Mouse (Mus musculus): ENCODE measurements around the gene Zfp941. TPM values are rescaled to one million over a fixed set of nuclear protein-coding genes. Genes with fewer than 3 reads are reported as not detected.
A peak's percentile ranks its signal among the peaks of the same experiment; 100 is the strongest.

Zfp941 gene
- polyA plus RNA-seq, 1 experiment from 2014 or later, result 0.14 TPM

GRCm38 (mm10) chr7:140763447-140764020, 58.4 kb downstream of the Zfp941 start, which contains the start of gene Cyp2e1:
Gene Cyp2e1 (plus strand): TSS chr7:140763739.
- 76% methylated on average over 7 of the region's 7 CpGs for WGBS (ENCODE audit: insufficient replicate concordance)

GRCm38 (mm10) chr7:140760647-140761046, 61.3 kb downstream of the Zfp941 start:
- no peaks in the 10 kb centered on the region for H3K36me3 ChIP-seq (replicated peaks; ENCODE audit: insufficient read depth, low read length)
- no peak overlapping the region for H3K27ac ChIP-seq (ENCODE audit: low read depth)
- no peaks in the 10 kb centered on the region for H3K27me3 ChIP-seq (ENCODE audit: insufficient read depth, low read length)
- no peak overlapping the region for H3K4me2 ChIP-seq (ENCODE audit: low read depth, low read length)
- no peak for DNase-seq
- H3K9ac ChIP-seq (replicated peaks), result no peak overlapping the region
- no peak overlapping the region for H3K4me3 ChIP-seq (ENCODE audit: low read depth, low read length)
- no peaks in the 10 kb centered on the region for H3K9me3 ChIP-seq (ENCODE audit: low read length)
- ATAC-seq, result no peak
- TF ChIP-seq EP300 (IDR thresholded peaks at IDR 0.05; ENCODE audit: low read depth), result no peak
- TF ChIP-seq CTCF (IDR thresholded peaks at IDR 0.05; ENCODE audit: low read depth), result no peak
- peaks cover 4% of the 10 kb centered on the region; the same call in 1 of the 2 replicates for H3K4me1 ChIP-seq (ENCODE audit: insufficient read depth)

More at GRCm38 (mm10) chr7:140763447-140764020, 58.4 kb downstream of the Zfp941 start, which contains the start of gene Cyp2e1:
- Histone ChIP-seq H3K27me3 (ENCODE audit: insufficient read depth, low read length) (no peaks in the 10 kb centered on the region), H3K4me1 (ENCODE audit: insufficient read depth) (no peaks in the 10 kb centered on the region), H3K4me3 (ENCODE audit: low read depth, low read length) (peak within 1 kb of the TSS; percentile 25), H3K9me3 (ENCODE audit: low read length) (no peaks in the 10 kb centered on the region), H3K36me3 (replicated peaks; ENCODE audit: insufficient read depth, low read length) (no peaks in the 10 kb centered on the region), H3K4me2 (ENCODE audit: low read depth, low read length) (peak within 1 kb of the TSS; percentile 19), H3K27ac (ENCODE audit: low read depth) (peak within 1 kb of the TSS; percentile 46; the same call in 1 of the 2 replicates), H3K9ac (replicated peaks) (peak within 1 kb of the TSS; percentile 39)
- TF ChIP-seq EP300 (IDR thresholded peaks at IDR 0.05; ENCODE audit: low read depth) (peak; percentile 53), CTCF (IDR thresholded peaks at IDR 0.05; ENCODE audit: low read depth) (no peak)
- DNase-seq (peak; percentile 40), ATAC-seq (peak; percentile 92)

Other genes starting within 250 kb of the Zfp941 start
- gene Olfr46, start 220.9 kb downstream of the Zfp941 start, polyA plus RNA-seq (2015; fragmentation: Nextera tagmentation; extraction: Ambion mirVana), result not detected in 2 replicates
- not detected in 2 replicates for gene Olfr61, start 193.2 kb downstream of the Zfp941 start, polyA plus RNA-seq (2015; fragmentation: Nextera tagmentation; extraction: Ambion mirVana)
- gene Olfr53, start 175.7 kb downstream of the Zfp941 start, polyA plus RNA-seq (2015; fragmentation: Nextera tagmentation; extraction: Ambion mirVana), result not detected in 2 replicates
- not detected in 2 replicates for gene Olfr539, start 162.2 kb downstream of the Zfp941 start, polyA plus RNA-seq (2015; fragmentation: Nextera tagmentation; extraction: Ambion mirVana)
- gene Olfr45, start 140.2 kb downstream of the Zfp941 start, polyA plus RNA-seq (2015; fragmentation: Nextera tagmentation; extraction: Ambion mirVana), result not detected in 2 replicates
- not detected in 2 replicates for gene Olfr541, start 124.9 kb downstream of the Zfp941 start, polyA plus RNA-seq (2015; fragmentation: Nextera tagmentation; extraction: Ambion mirVana)
- gene Cyp2e1, start 58.4 kb downstream of the Zfp941 start, polyA plus RNA-seq (2015; fragmentation: Nextera tagmentation; extraction: Ambion mirVana), result 556 and 629 TPM in 2 replicates
- gene Syce1, start 34.3 kb downstream of the Zfp941 start, polyA plus RNA-seq (2015; fragmentation: Nextera tagmentation; extraction: Ambion mirVana), result not detected in 2 replicates
- 316 TPM in 2 replicates for gene Urah, start 12.8 kb upstream of the Zfp941 start, polyA plus RNA-seq (2015; fragmentation: Nextera tagmentation; extraction: Ambion mirVana)
- not detected in 2 replicates for gene Scgb1c1, start 23.4 kb upstream of the Zfp941 start, polyA plus RNA-seq (2015; fragmentation: Nextera tagmentation; extraction: Ambion mirVana)
- not detected in 2 replicates for gene Odf3, start 25.6 kb upstream of the Zfp941 start, polyA plus RNA-seq (2015; fragmentation: Nextera tagmentation; extraction: Ambion mirVana)
- not detected in 2 replicates for gene Gm45785, start 34.2 kb upstream of the Zfp941 start, polyA plus RNA-seq (2015; fragmentation: Nextera tagmentation; extraction: Ambion mirVana)
- 15.9 and 17.1 TPM in 2 replicates for gene Ric8a, start 34.8 kb upstream of the Zfp941 start, polyA plus RNA-seq (2015; fragmentation: Nextera tagmentation; extraction: Ambion mirVana)
- 30.7 and 35.9 TPM in 2 replicates for gene Bet1l, start 35.4 kb upstream of the Zfp941 start, polyA plus RNA-seq (2015; fragmentation: Nextera tagmentation; extraction: Ambion mirVana)
- 106 and 112 TPM in 2 replicates for gene Psmd13, start 59.8 kb upstream of the Zfp941 start, polyA plus RNA-seq (2015; fragmentation: Nextera tagmentation; extraction: Ambion mirVana)
- gene Sirt3, start 60.1 kb upstream of the Zfp941 start, polyA plus RNA-seq (2015; fragmentation: Nextera tagmentation; extraction: Ambion mirVana), result 66.2 and 66.9 TPM in 2 replicates
- gene Cox8b, start 78.3 kb upstream of the Zfp941 start, polyA plus RNA-seq (2015; fragmentation: Nextera tagmentation; extraction: Ambion mirVana), result 1.2 and 12.7 TPM in 2 replicates
- gene Nlrp6, start 98.7 kb upstream of the Zfp941 start, polyA plus RNA-seq (2015; fragmentation: Nextera tagmentation; extraction: Ambion mirVana), result 16.7 and 18.8 TPM in 2 replicates
- 5.5 and 6.3 TPM in 2 replicates for gene Pgghg, start 119.2 kb upstream of the Zfp941 start, polyA plus RNA-seq (2015; fragmentation: Nextera tagmentation; extraction: Ambion mirVana)
- gene Ifitm5, start 128.1 kb upstream of the Zfp941 start, polyA plus RNA-seq (2015; fragmentation: Nextera tagmentation; extraction: Ambion mirVana), result 0.41 and 0.48 TPM in 2 replicates
- 0.59 TPM in 1 of 2 replicates, not detected in the other for gene Gm45717, start 133.8 kb upstream of the Zfp941 start, polyA plus RNA-seq (2015; fragmentation: Nextera tagmentation; extraction: Ambion mirVana)
- 798 and 816 TPM in 2 replicates for gene Ifitm2, start 133.8 kb upstream of the Zfp941 start, polyA plus RNA-seq (2015; fragmentation: Nextera tagmentation; extraction: Ambion mirVana)
- gene Ifitm1, start 145.0 kb upstream of the Zfp941 start, polyA plus RNA-seq (2015; fragmentation: Nextera tagmentation; extraction: Ambion mirVana), result 33.4 and 38.6 TPM in 2 replicates
- gene Ifitm3, start 188.6 kb upstream of the Zfp941 start, polyA plus RNA-seq (2015; fragmentation: Nextera tagmentation; extraction: Ambion mirVana), result 295 and 298 TPM in 2 replicates
- gene Ifitm6, start 195.7 kb upstream of the Zfp941 start, polyA plus RNA-seq (2015; fragmentation: Nextera tagmentation; extraction: Ambion mirVana), result 53.6 and 54.4 TPM in 2 replicates
- not detected in 2 replicates for gene Gm17387, start 207.0 kb upstream of the Zfp941 start, polyA plus RNA-seq (2015; fragmentation: Nextera tagmentation; extraction: Ambion mirVana)
- gene B4galnt4, start 238.9 kb upstream of the Zfp941 start, polyA plus RNA-seq (2015; fragmentation: Nextera tagmentation; extraction: Ambion mirVana), result 0.15 and 0.34 TPM in 2 replicates

Measured in liver, postnatal 0 days (tissue).